8 mouse cellular contexts compared by ENCODE assay signal in the genomic region with DNA sequence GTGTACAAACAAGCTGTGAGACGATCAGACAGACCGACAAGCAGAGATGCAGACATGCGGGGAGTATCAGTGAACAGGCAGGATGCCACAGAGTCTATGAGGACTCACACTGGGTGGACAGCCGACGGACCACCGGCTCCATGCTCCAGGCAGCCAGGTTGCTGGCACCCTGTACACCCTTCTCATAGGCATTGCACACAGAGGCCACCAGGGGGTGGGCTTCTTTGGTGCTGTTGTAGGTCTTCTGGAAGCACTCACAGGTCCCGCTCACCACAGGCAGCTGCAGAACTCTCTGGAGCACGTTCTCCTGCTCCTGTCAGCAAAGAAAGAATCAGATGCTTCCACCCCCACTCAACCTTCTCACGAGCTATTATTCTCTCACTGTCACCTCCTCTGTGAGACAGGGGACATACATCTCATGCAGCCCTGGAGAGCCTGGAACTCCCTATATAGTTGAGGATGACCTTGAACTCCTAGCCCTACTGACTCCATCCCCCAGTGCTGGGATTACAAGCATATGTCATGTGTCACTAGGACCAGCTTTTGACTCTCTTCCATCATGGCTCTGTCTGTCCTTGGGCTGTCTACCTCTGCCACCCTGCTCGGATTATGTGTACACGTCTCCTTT. TPM values are rescaled to one million over a fixed set of nuclear protein-coding genes. Genes with fewer than 3 reads are reported as not detected.
DNase-seq lines count a peak whose midpoint lies in the region; ATAC-seq and TF ChIP-seq lines count a peak whose summit lies in the region.

No protein-coding gene starts in this region.

- H3K4me1 ChIP-seq in heart, embryonic 16.5 days (ENCODE audit: control insufficient read depth, insufficient read depth, low read length): no peaks in the 10 kb centered on the region
- no peaks in the 10 kb centered on the region for H3K4me1 ChIP-seq in heart, embryonic 12.5 days (replicated peaks)
- no peaks in the 10 kb centered on the region for H3K4me1 ChIP-seq in midbrain, embryonic 15.5 days
- H3K4me1 ChIP-seq in midbrain, embryonic 14.5 days (ENCODE audit: control insufficient read depth, insufficient read depth, low read length): no peaks in the 10 kb centered on the region
- no peaks in the 10 kb centered on the region for H3K4me1 ChIP-seq in cortical plate, adult 2 months (ENCODE audit: control insufficient read depth, insufficient read depth, low read length)
- H3K4me1 ChIP-seq in neural tube, embryonic 15.5 days: no peaks in the 10 kb centered on the region

- WGBS in heart, embryonic 16.5 days: 59% methylated on average over 11 of the region's 11 CpGs
- WGBS in heart, embryonic 12.5 days: 56% methylated on average over 11 of the region's 11 CpGs
- 67% methylated on average over 11 of the region's 11 CpGs for WGBS in midbrain, embryonic 15.5 days
- 72% methylated on average over 11 of the region's 11 CpGs for WGBS in midbrain, embryonic 14.5 days
- WGBS in neural tube, embryonic 15.5 days: 68% methylated on average over 11 of the region's 11 CpGs

- TF ChIP-seq CTCF in cortical plate, adult 2 months (IDR thresholded peaks at IDR 0.05; ENCODE audit: extremely low read depth, insufficient read depth, low read length): peak; percentile 22; the same call in 1 of the 2 replicates

- ATAC-seq in heart, embryonic 16.5 days (replicated peaks; ENCODE audit: extremely low read depth, insufficient read depth, low FRiP score): 0 out of 2 replicates have a peak, but pooled peaks have one; percentile 35
- ATAC-seq in heart, embryonic 12.5 days (ENCODE audit: insufficient number of reproducible peaks, low FRiP score): no peak
- 0 out of 2 replicates have a peak, but pooled peaks have one; percentile 39 for ATAC-seq in midbrain, embryonic 15.5 days (replicated peaks)
- ATAC-seq in midbrain, embryonic 14.5 days (ENCODE audit: low FRiP score, low TSS enrichment): no peak
- no peak for ATAC-seq in neural tube, embryonic 15.5 days (ENCODE audit: low FRiP score)

- H3K9ac ChIP-seq in heart, embryonic 16.5 days (ENCODE audit: low read length): no peak overlapping the region; the same call in 1 of the 2 replicates
- H3K9ac ChIP-seq in heart, embryonic 12.5 days: no peak overlapping the region
- no peak overlapping the region for H3K9ac ChIP-seq in midbrain, embryonic 15.5 days
- H3K9ac ChIP-seq in midbrain, embryonic 14.5 days (replicated peaks; ENCODE audit: low read length): no peak overlapping the region
- H3K9ac ChIP-seq in neural tube, embryonic 15.5 days (replicated peaks): no peak overlapping the region

- H3K4me2 ChIP-seq in heart, embryonic 16.5 days (ENCODE audit: low read depth, low read length): no peak overlapping the region
- H3K4me2 ChIP-seq in heart, embryonic 12.5 days: no peak overlapping the region
- H3K4me2 ChIP-seq in midbrain, embryonic 15.5 days: no peak overlapping the region
- H3K4me2 ChIP-seq in midbrain, embryonic 14.5 days (ENCODE audit: low read length): no peak overlapping the region
- H3K4me2 ChIP-seq in neural tube, embryonic 15.5 days: no peak overlapping the region

- H3K27me3 ChIP-seq in heart, embryonic 16.5 days (ENCODE audit: control insufficient read depth, insufficient read depth, low read length): 0 out of 2 replicates have a peak, but pooled peaks cover 2% of the 10 kb centered on the region
- peaks cover 38% of the 10 kb centered on the region for H3K27me3 ChIP-seq in heart, embryonic 12.5 days (replicated peaks)
- H3K27me3 ChIP-seq in midbrain, embryonic 15.5 days (replicated peaks): peaks cover 3% of the 10 kb centered on the region; the same call in 1 of the 2 replicates
- H3K27me3 ChIP-seq in midbrain, embryonic 14.5 days (ENCODE audit: control insufficient read depth, insufficient read depth, low read length): no peaks in the 10 kb centered on the region
- H3K27me3 ChIP-seq in neural tube, embryonic 15.5 days (replicated peaks): 0 out of 2 replicates have a peak, but pooled peaks cover 7% of the 10 kb centered on the region

- no peaks in the 10 kb centered on the region for H3K9me3 ChIP-seq in heart, embryonic 16.5 days (replicated peaks; ENCODE audit: control insufficient read depth, low read length)
- H3K9me3 ChIP-seq in heart, embryonic 12.5 days (replicated peaks): no peaks in the 10 kb centered on the region
- no peaks in the 10 kb centered on the region for H3K9me3 ChIP-seq in midbrain, embryonic 15.5 days
- H3K9me3 ChIP-seq in midbrain, embryonic 14.5 days (ENCODE audit: control insufficient read depth, low read length): no peaks in the 10 kb centered on the region
- no peaks in the 10 kb centered on the region for H3K9me3 ChIP-seq in neural tube, embryonic 15.5 days (replicated peaks)

- no peak overlapping the region for H3K4me3 ChIP-seq in heart, embryonic 16.5 days (ENCODE audit: low read length)
- no peak overlapping the region for H3K4me3 ChIP-seq in heart, embryonic 12.5 days
- H3K4me3 ChIP-seq in midbrain, embryonic 15.5 days: no peak overlapping the region
- H3K4me3 ChIP-seq in midbrain, embryonic 14.5 days (replicated peaks; ENCODE audit: low read depth, low read length): no peak overlapping the region
- H3K4me3 ChIP-seq in cortical plate, adult 2 months (ENCODE audit: insufficient read depth, low read length): no peak overlapping the region
- no peak overlapping the region for H3K4me3 ChIP-seq in neural tube, embryonic 15.5 days (replicated peaks)

- no peaks in the 10 kb centered on the region for H3K36me3 ChIP-seq in heart, embryonic 16.5 days (ENCODE audit: control insufficient read depth, insufficient read depth)
- H3K36me3 ChIP-seq in heart, embryonic 12.5 days: no peaks in the 10 kb centered on the region
- no peaks in the 10 kb centered on the region for H3K36me3 ChIP-seq in midbrain, embryonic 15.5 days (replicated peaks)
- no peaks in the 10 kb centered on the region for H3K36me3 ChIP-seq in midbrain, embryonic 14.5 days (ENCODE audit: control insufficient read depth, insufficient read depth, low read length)
- H3K36me3 ChIP-seq in neural tube, embryonic 15.5 days: no peaks in the 10 kb centered on the region

- DNase-seq in midbrain, embryonic 14.5 days: no peak
- DNase-seq in testis, postnatal 10 days (ENCODE audit: low spot score): peak; percentile 69
- DNase-seq in left cerebral cortex, adult 9 months (ENCODE audit: low spot score in 2 of 2): no peak

- H3K27ac ChIP-seq in heart, embryonic 16.5 days (ENCODE audit: low read length): no peak overlapping the region
- no peak overlapping the region for H3K27ac ChIP-seq in heart, embryonic 12.5 days (ENCODE audit: poor library complexity, severe bottlenecking)
- no peak overlapping the region for H3K27ac ChIP-seq in midbrain, embryonic 15.5 days
- H3K27ac ChIP-seq in midbrain, embryonic 14.5 days (replicated peaks; ENCODE audit: low read depth, low read length): no peak overlapping the region
- no peak overlapping the region for H3K27ac ChIP-seq in cortical plate, adult 2 months (ENCODE audit: insufficient read depth, low read length)
- no peak overlapping the region for H3K27ac ChIP-seq in neural tube, embryonic 15.5 days (replicated peaks)

- no peak for TF ChIP-seq POLR2A in cortical plate, adult 2 months (IDR thresholded peaks at IDR 0.05; ENCODE audit: extremely low read depth, insufficient read depth, low read length)

RNA-seq across cellular contexts. Expression of a gene that starts 2.8 kb away (rescaled TPM):
- polyA plus RNA-seq in heart, embryonic 16.5 days (2015; fragmentation: Nextera tagmentation; extraction: Ambion mirVana): not detected in 2 replicates
- polyA plus RNA-seq in heart, embryonic 12.5 days (2016; fragmentation: Nextera tagmentation; extraction: Ambion mirVana): not detected in 2 replicates
- 0.27 TPM in 1 of 2 replicates, not detected in the other for polyA plus RNA-seq in midbrain, embryonic 15.5 days (2015; fragmentation: Nextera tagmentation; extraction: Ambion mirVana)
- 0.13 and 1.1 TPM in 2 replicates for polyA plus RNA-seq in midbrain, embryonic 14.5 days (2014; fragmentation: Nextera tagmentation; extraction: Ambion mirVana)
- polyA plus RNA-seq in cortical plate, adult 2 months (2012; rRNA removed): 0.23 TPM in 1 of 2 replicates, not detected in the other
- polyA plus RNA-seq in neural tube, embryonic 15.5 days (2015; fragmentation: Nextera tagmentation; extraction: Ambion mirVana): 0.05 TPM in 1 of 2 replicates, not detected in the other

RNA-seq across cellular contexts. Expression of a gene that starts 13.1 kb away (rescaled TPM):
- polyA plus RNA-seq in heart, embryonic 16.5 days (2015; fragmentation: Nextera tagmentation; extraction: Ambion mirVana): 6.9 TPM in 2 replicates
- polyA plus RNA-seq in heart, embryonic 12.5 days (2016; fragmentation: Nextera tagmentation; extraction: Ambion mirVana): 7.5 and 7.7 TPM in 2 replicates
- 13.5 and 15.3 TPM in 2 replicates for polyA plus RNA-seq in midbrain, embryonic 15.5 days (2015; fragmentation: Nextera tagmentation; extraction: Ambion mirVana)
- polyA plus RNA-seq in midbrain, embryonic 14.5 days (2014; fragmentation: Nextera tagmentation; extraction: Ambion mirVana): 10.1 and 11.4 TPM in 2 replicates
- 11.4 and 12.4 TPM in 2 replicates for polyA plus RNA-seq in cortical plate, adult 2 months (2012; rRNA removed)
- polyA plus RNA-seq in neural tube, embryonic 15.5 days (2015; fragmentation: Nextera tagmentation; extraction: Ambion mirVana): 11.7 and 12.7 TPM in 2 replicates

RNA-seq across cellular contexts. Expression of a gene that starts 13.1 kb away (rescaled TPM):
- 0.32 and 0.49 TPM in 2 replicates for polyA plus RNA-seq in heart, embryonic 16.5 days (2015; fragmentation: Nextera tagmentation; extraction: Ambion mirVana)
- polyA plus RNA-seq in heart, embryonic 12.5 days (2016; fragmentation: Nextera tagmentation; extraction: Ambion mirVana): 4.4 and 4.9 TPM in 2 replicates
- polyA plus RNA-seq in midbrain, embryonic 15.5 days (2015; fragmentation: Nextera tagmentation; extraction: Ambion mirVana): 0.43 and 0.54 TPM in 2 replicates
- polyA plus RNA-seq in midbrain, embryonic 14.5 days (2014; fragmentation: Nextera tagmentation; extraction: Ambion mirVana): 0.14 TPM in 1 of 2 replicates, not detected in the other
- polyA plus RNA-seq in cortical plate, adult 2 months (2012; rRNA removed): 0.15 and 0.48 TPM in 2 replicates
- polyA plus RNA-seq in neural tube, embryonic 15.5 days (2015; fragmentation: Nextera tagmentation; extraction: Ambion mirVana): 0.19 and 0.34 TPM in 2 replicates

RNA-seq across cellular contexts. Expression of a gene that starts 14.3 kb away (rescaled TPM):
- 1.5 and 1.8 TPM in 2 replicates for polyA plus RNA-seq in heart, embryonic 16.5 days (2015; fragmentation: Nextera tagmentation; extraction: Ambion mirVana)
- 4.0 and 4.1 TPM in 2 replicates for polyA plus RNA-seq in heart, embryonic 12.5 days (2016; fragmentation: Nextera tagmentation; extraction: Ambion mirVana)
- polyA plus RNA-seq in midbrain, embryonic 15.5 days (2015; fragmentation: Nextera tagmentation; extraction: Ambion mirVana): 1.3 and 2.0 TPM in 2 replicates
- 1.8 and 2.4 TPM in 2 replicates for polyA plus RNA-seq in midbrain, embryonic 14.5 days (2014; fragmentation: Nextera tagmentation; extraction: Ambion mirVana)
- 1.5 TPM in 2 replicates for polyA plus RNA-seq in cortical plate, adult 2 months (2012; rRNA removed)
- 1.6 and 1.9 TPM in 2 replicates for polyA plus RNA-seq in neural tube, embryonic 15.5 days (2015; fragmentation: Nextera tagmentation; extraction: Ambion mirVana)

Comparison
In these comparisons a context has a peak if more than half of its experiments do, and no peak if none do; other contexts are left out.
1. ATAC-seq: peak in heart, embryonic 16.5 days (single experiment) and midbrain, embryonic 15.5 days (single experiment); none in heart, embryonic 12.5 days (single experiment), midbrain, embryonic 14.5 days (single experiment) and neural tube, embryonic 15.5 days (single experiment).